Mouse (Mus musculus): Measurements from ENCODE around the gene Iqce. TPM values are rescaled to one million over a fixed set of nuclear protein-coding genes. Genes with fewer than 3 reads are reported as not detected.

The Iqce gene
- polyA plus RNA-seq, 1 experiment from 2014 or later = 31.0 TPM

GRCm38 (mm10) chr5:140634798-140635722 is 67.1 kb downstream of the Iqce start:
- Histone ChIP-seq H3K4me1 (replicated peaks; ENCODE audit: control insufficient read depth, insufficient read depth, low read length) (peaks cover 2% of the 10 kb centered on the region; the same call in 1 of the 2 replicates), H3K27me3 (ENCODE audit: control insufficient read depth, insufficient read depth, low read length) (no peaks in the 10 kb centered on the region), H3K4me3 (ENCODE audit: low read depth, low read length) (no peak overlapping the region), H3K4me2 (ENCODE audit: low read depth, low read length, severe bottlenecking) (no peak overlapping the region), H3K36me3 (ENCODE audit: control insufficient read depth, insufficient read depth, low read length) (peaks cover 41% of the 10 kb centered on the region), H3K9me3 (ENCODE audit: control insufficient read depth, low read length) (no peaks in the 10 kb centered on the region), H3K27ac (ENCODE audit: low read depth, low read length) (no peak overlapping the region), H3K9ac (ENCODE audit: low read length) (no peak overlapping the region)
- no peak for ATAC-seq (replicated peaks; ENCODE audit: low FRiP score)
- DNase-seq (ENCODE audit: low spot score) = no peak
- WGBS = 95% methylated on average over 26 of the region's 26 CpGs

- H3K9ac ChIP-seq (ENCODE audit: low read length) = no peak overlapping the region
- peaks cover 50% of the 10 kb centered on the region for H3K36me3 ChIP-seq (ENCODE audit: control insufficient read depth, insufficient read depth, low read length)
- DNase-seq (ENCODE audit: low spot score) (no peak), ATAC-seq (replicated peaks; ENCODE audit: low FRiP score) (no peak)
- peaks cover under 1% of the 10 kb centered on the region; the same call in 1 of the 2 replicates for H3K9me3 ChIP-seq (ENCODE audit: control insufficient read depth, low read length)
- 91% methylated on average over 7 of the region's 7 CpGs for WGBS
- 0 out of 2 replicates have a peak, but pooled peaks cover 2% of the 10 kb centered on the region for H3K4me1 ChIP-seq (replicated peaks; ENCODE audit: control insufficient read depth, insufficient read depth, low read length)
- no peaks in the 10 kb centered on the region for H3K27me3 ChIP-seq (ENCODE audit: control insufficient read depth, insufficient read depth, low read length)
- no peak overlapping the region for H3K4me3 ChIP-seq (ENCODE audit: low read depth, low read length)
- no peak overlapping the region for H3K4me2 ChIP-seq (ENCODE audit: low read depth, low read length, severe bottlenecking)
- no peak overlapping the region for H3K27ac ChIP-seq (ENCODE audit: low read depth, low read length)
These were observed 68.7 kb downstream of the Iqce start for GRCm38 (mm10) chr5:140633432-140633831.

GRCm38 (mm10) chr5:140628995-140629394 is 73.2 kb downstream of the Iqce start:
- DNase-seq (ENCODE audit: low spot score) (no peak), ATAC-seq (replicated peaks; ENCODE audit: low FRiP score) (no peak)
- Histone ChIP-seq H3K4me2 (ENCODE audit: low read depth, low read length, severe bottlenecking) (no peak overlapping the region), H3K9ac (ENCODE audit: low read length) (no peak overlapping the region), H3K36me3 (ENCODE audit: control insufficient read depth, insufficient read depth, low read length) (peaks cover 66% of the 10 kb centered on the region), H3K4me3 (ENCODE audit: low read depth, low read length) (no peak overlapping the region), H3K27ac (ENCODE audit: low read depth, low read length) (no peak overlapping the region), H3K27me3 (ENCODE audit: control insufficient read depth, insufficient read depth, low read length) (no peaks in the 10 kb centered on the region), H3K9me3 (ENCODE audit: control insufficient read depth, low read length) (peaks cover 4% of the 10 kb centered on the region; the same call in 1 of the 2 replicates), H3K4me1 (replicated peaks; ENCODE audit: control insufficient read depth, insufficient read depth, low read length) (no peaks in the 10 kb centered on the region)
- 95% methylated on average over 9 of the region's 9 CpGs for WGBS

GRCm38 (mm10) chr5:140627580-140627979 is 74.6 kb downstream of the Iqce start:
- Histone ChIP-seq H3K36me3 (ENCODE audit: control insufficient read depth, insufficient read depth, low read length) (peaks cover 69% of the 10 kb centered on the region), H3K4me1 (replicated peaks; ENCODE audit: control insufficient read depth, insufficient read depth, low read length) (no peaks in the 10 kb centered on the region), H3K4me3 (ENCODE audit: low read depth, low read length) (no peak overlapping the region), H3K4me2 (ENCODE audit: low read depth, low read length, severe bottlenecking) (no peak overlapping the region), H3K9ac (ENCODE audit: low read length) (no peak overlapping the region), H3K27me3 (ENCODE audit: control insufficient read depth, insufficient read depth, low read length) (no peaks in the 10 kb centered on the region), H3K27ac (ENCODE audit: low read depth, low read length) (no peak overlapping the region), H3K9me3 (ENCODE audit: control insufficient read depth, low read length) (peaks cover 4% of the 10 kb centered on the region; the same call in 1 of the 2 replicates)
- ATAC-seq (replicated peaks; ENCODE audit: low FRiP score) = no peak
- no peak for DNase-seq (ENCODE audit: low spot score)
- 97% methylated on average over 5 of the region's 5 CpGs for WGBS

GRCm38 (mm10) chr5:140624961-140625360 is 77.2 kb downstream of the Iqce start:
- no peak for DNase-seq (ENCODE audit: low spot score)
- peaks cover 56% of the 10 kb centered on the region for H3K36me3 ChIP-seq (ENCODE audit: control insufficient read depth, insufficient read depth, low read length)
- peaks cover 4% of the 10 kb centered on the region; the same call in 1 of the 2 replicates for H3K9me3 ChIP-seq (ENCODE audit: control insufficient read depth, low read length)
- no peak overlapping the region for H3K27ac ChIP-seq (ENCODE audit: low read depth, low read length)
- no peak overlapping the region for H3K4me3 ChIP-seq (ENCODE audit: low read depth, low read length)
- H3K4me1 ChIP-seq (replicated peaks; ENCODE audit: control insufficient read depth, insufficient read depth, low read length) = no peaks in the 10 kb centered on the region
- WGBS = 91% methylated on average over 13 of the region's 13 CpGs
- no peak for ATAC-seq (replicated peaks; ENCODE audit: low FRiP score)
- no peak overlapping the region for H3K9ac ChIP-seq (ENCODE audit: low read length)
- H3K27me3 ChIP-seq (ENCODE audit: control insufficient read depth, insufficient read depth, low read length) = no peaks in the 10 kb centered on the region
- no peak overlapping the region for H3K4me2 ChIP-seq (ENCODE audit: low read depth, low read length, severe bottlenecking)

- H3K27me3 ChIP-seq (ENCODE audit: control insufficient read depth, insufficient read depth, low read length) = no peaks in the 10 kb centered on the region
- no peak for DNase-seq (ENCODE audit: low spot score)
- H3K9ac ChIP-seq (ENCODE audit: low read length) = no peak overlapping the region
- WGBS = 92% methylated on average over 5 of the region's 5 CpGs
- peaks cover 52% of the 10 kb centered on the region for H3K36me3 ChIP-seq (ENCODE audit: control insufficient read depth, insufficient read depth, low read length)
- H3K4me3 ChIP-seq (ENCODE audit: low read depth, low read length) = no peak overlapping the region
- H3K27ac ChIP-seq (ENCODE audit: low read depth, low read length) = no peak overlapping the region
- H3K4me2 ChIP-seq (ENCODE audit: low read depth, low read length, severe bottlenecking) = no peak overlapping the region
- ATAC-seq (replicated peaks; ENCODE audit: low FRiP score) = no peak
- peaks cover 4% of the 10 kb centered on the region; the same call in 1 of the 2 replicates for H3K9me3 ChIP-seq (ENCODE audit: control insufficient read depth, low read length)
- no peaks in the 10 kb centered on the region for H3K4me1 ChIP-seq (replicated peaks; ENCODE audit: control insufficient read depth, insufficient read depth, low read length)
These were observed 77.9 kb downstream of the Iqce start for GRCm38 (mm10) chr5:140624238-140624637.

- DNase-seq (ENCODE audit: low spot score) (no peak), ATAC-seq (replicated peaks; ENCODE audit: low FRiP score) (no peak)
- Histone ChIP-seq H3K9me3 (ENCODE audit: control insufficient read depth, low read length) (peaks cover 4% of the 10 kb centered on the region; the same call in 1 of the 2 replicates), H3K9ac (ENCODE audit: low read length) (no peak overlapping the region), H3K4me3 (ENCODE audit: low read depth, low read length) (no peak overlapping the region), H3K36me3 (ENCODE audit: control insufficient read depth, insufficient read depth, low read length) (peaks cover 47% of the 10 kb centered on the region), H3K4me1 (replicated peaks; ENCODE audit: control insufficient read depth, insufficient read depth, low read length) (no peaks in the 10 kb centered on the region), H3K27me3 (ENCODE audit: control insufficient read depth, insufficient read depth, low read length) (no peaks in the 10 kb centered on the region), H3K27ac (ENCODE audit: low read depth, low read length) (no peak overlapping the region), H3K4me2 (ENCODE audit: low read depth, low read length, severe bottlenecking) (no peak overlapping the region)
- 78% methylated on average over 4 of the region's 4 CpGs for WGBS
These were observed 78.4 kb downstream of the Iqce start for GRCm38 (mm10) chr5:140623791-140624190.

GRCm38 (mm10) chr5:140622978-140623670 is 79.1 kb downstream of the Iqce start:
- H3K27me3 ChIP-seq (ENCODE audit: control insufficient read depth, insufficient read depth, low read length) = no peaks in the 10 kb centered on the region
- H3K4me2 ChIP-seq (ENCODE audit: low read depth, low read length, severe bottlenecking) = no peak overlapping the region
- no peak for ATAC-seq (replicated peaks; ENCODE audit: low FRiP score)
- peaks cover 2% of the 10 kb centered on the region; the same call in 1 of the 2 replicates for H3K9me3 ChIP-seq (ENCODE audit: control insufficient read depth, low read length)
- H3K4me1 ChIP-seq (replicated peaks; ENCODE audit: control insufficient read depth, insufficient read depth, low read length) = no peaks in the 10 kb centered on the region
- no peak overlapping the region for H3K4me3 ChIP-seq (ENCODE audit: low read depth, low read length)
- no peak overlapping the region for H3K27ac ChIP-seq (ENCODE audit: low read depth, low read length)
- peaks cover 40% of the 10 kb centered on the region for H3K36me3 ChIP-seq (ENCODE audit: control insufficient read depth, insufficient read depth, low read length)
- DNase-seq (ENCODE audit: low spot score) = no peak
- WGBS = 92% methylated on average over 23 of the region's 23 CpGs
- no peak overlapping the region for H3K9ac ChIP-seq (ENCODE audit: low read length)

Data from forebrain, embryonic 11.5 days (tissue).